Mouse (Mus musculus) intestine, embryonic 16.5 days (tissue): ENCODE results near the gene Pcca. TPM values are rescaled to one million over a fixed set of nuclear protein-coding genes. Genes with fewer than 3 reads are reported as not detected.

Experiments used
- ATAC-seq: fragments of 200-750 bp; cut with Nextera tagmentation; 2 replicates; pipeline ENCODE4 v1.8.0; 2017; ENCODE audit warnings: moderate TSS enrichment, moderate library complexity
- H3K27ac ChIP-seq: fragments of 300-500 bp; sonication (generic); 2 replicates; pipeline ENCODE4 v1.5.1; 2014; ENCODE audit warnings: mild to moderate bottlenecking, low read length
- H3K27me3 ChIP-seq: fragments of 300-500 bp; sonication (generic); replicated peaks from 2 replicates; pipeline ENCODE4 v1.6.1; 2014; ENCODE audit warnings: low read length, control low read depth, mixed read lengths; ENCODE audit not compliant: control insufficient read depth, insufficient read depth
- H3K36me3 ChIP-seq: fragments of 300-500 bp; sonication (generic); 2 replicates; pipeline ENCODE4 v1.6.1; 2014; ENCODE audit warnings: low read length, control low read depth; ENCODE audit not compliant: control insufficient read depth, insufficient read depth
- H3K4me1 ChIP-seq: fragments of 300-500 bp; sonication (generic); 2 replicates; pipeline ENCODE4 v1.6.1; 2014; ENCODE audit warnings: low read length, control low read depth, mixed read lengths; ENCODE audit not compliant: control insufficient read depth, insufficient read depth
- H3K4me2 ChIP-seq: fragments of 300-500 bp; sonication (generic); 2 replicates; pipeline ENCODE4 v1.6.1; 2014; ENCODE audit warnings: low read depth, low read length, control low read depth
- H3K4me3 ChIP-seq: fragments of 300-500 bp; sonication (generic); 2 replicates; pipeline ENCODE4 v1.5.1; 2014; ENCODE audit warnings: mild to moderate bottlenecking, low read length
- H3K9ac ChIP-seq: fragments of 300-500 bp; sonication (generic); 2 replicates; pipeline ENCODE4 v1.6.1; 2014; ENCODE audit warnings: low read depth, low read length
- H3K9me3 ChIP-seq: fragments of 300-500 bp; sonication (generic); 2 replicates; pipeline ENCODE4 v1.6.1; 2016; ENCODE audit warnings: low read length, control low read depth; ENCODE audit not compliant: control insufficient read depth
- WGBS: fragments of 180-500 bp; shearing (Covaris S2); extraction: QIAGEN DNeasy Blood & Tissue Kit; methylation state at CpG from one replicate; pipeline ENCODE4 v1.1.7; 2014; 5-methylcytosine and 5-hydroxymethylcytosine counted together
- polyA plus RNA-seq: library from polyadenylated mRNA; unstranded; fragments of >200 nt; fragmentation: Nextera tagmentation; extraction: Ambion mirVana; gene quantifications from 2 replicates; pipeline ENCODE4 v1.2.1, GENCODE M21; 2015

Pcca gene
- polyA plus RNA-seq, 1 experiment from 2014 or later, result 17.3 TPM

DNA sequence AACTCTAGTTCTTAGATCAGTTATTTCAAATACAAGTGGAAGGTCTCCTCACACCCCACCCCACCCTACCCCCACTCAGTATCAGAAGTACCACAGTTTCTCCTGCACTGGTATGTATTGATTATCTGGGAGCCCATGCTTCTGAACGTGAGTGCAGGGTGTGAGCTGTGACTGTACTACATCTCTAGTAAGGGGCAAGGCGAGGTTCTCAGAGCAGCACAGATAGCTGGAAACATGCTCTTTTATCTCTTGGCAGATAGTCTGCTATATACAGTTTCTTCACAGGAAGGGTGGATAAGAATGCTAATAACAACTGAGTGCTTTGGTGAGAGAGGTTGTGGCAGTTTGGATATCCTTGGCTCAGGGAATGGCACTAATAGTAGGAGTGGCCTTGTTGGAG, 117.6 kb downstream of the Pcca start:
- H3K9ac ChIP-seq, result no peak overlapping the region
- H3K27ac ChIP-seq, result no peak overlapping the region
- H3K4me2 ChIP-seq, result no peak overlapping the region
- no peaks in the 10 kb centered on the region for H3K36me3 ChIP-seq
- H3K27me3 ChIP-seq, result no peaks in the 10 kb centered on the region
- WGBS, result 82% methylated on average over 2 of the region's 2 CpGs
- no peaks in the 10 kb centered on the region for H3K4me1 ChIP-seq
- no peak overlapping the region for H3K4me3 ChIP-seq
- no peaks in the 10 kb centered on the region for H3K9me3 ChIP-seq
- ATAC-seq, result no peak

GRCm38 (mm10) chr14:122675661-122676060, 141.5 kb downstream of the Pcca start:
- no peak for ATAC-seq
- Histone ChIP-seq H3K4me2 (no peak overlapping the region), H3K27me3 (no peaks in the 10 kb centered on the region), H3K4me1 (no peaks in the 10 kb centered on the region), H3K36me3 (no peaks in the 10 kb centered on the region), H3K27ac (no peak overlapping the region), H3K9me3 (no peaks in the 10 kb centered on the region), H3K4me3 (no peak overlapping the region), H3K9ac (no peak overlapping the region)
- 79% methylated on average over 3 of the region's 3 CpGs for WGBS

GRCm38 (mm10) chr14:122683645-122684044, 149.5 kb downstream of the Pcca start:
- Histone ChIP-seq H3K4me1 (no peaks in the 10 kb centered on the region), H3K4me3 (no peak overlapping the region), H3K27me3 (no peaks in the 10 kb centered on the region), H3K9me3 (no peaks in the 10 kb centered on the region), H3K4me2 (no peak overlapping the region), H3K27ac (no peak overlapping the region), H3K9ac (no peak overlapping the region), H3K36me3 (no peaks in the 10 kb centered on the region)
- WGBS, result 75% methylated on average over 1 of the region's 1 CpGs
- ATAC-seq, result no peak

- H3K27ac ChIP-seq, result no peak overlapping the region
- no peak overlapping the region for H3K9ac ChIP-seq
- H3K27me3 ChIP-seq, result no peaks in the 10 kb centered on the region
- H3K4me2 ChIP-seq, result no peak overlapping the region
- no peaks in the 10 kb centered on the region for H3K9me3 ChIP-seq
- no peaks in the 10 kb centered on the region for H3K36me3 ChIP-seq
- ATAC-seq, result no peak
- no peaks in the 10 kb centered on the region for H3K4me1 ChIP-seq
- H3K4me3 ChIP-seq, result no peak overlapping the region
- 78% methylated on average over 4 of the region's 4 CpGs for whole genome bisulfite sequencing
Measured at GRCm38 (mm10) chr14:122684250-122684649, 150.1 kb downstream of the Pcca start.

GRCm38 (mm10) chr14:122684811-122685210, 150.7 kb downstream of the Pcca start:
- H3K9ac ChIP-seq, result no peak overlapping the region
- ATAC-seq, result no peak
- no peak overlapping the region for H3K27ac ChIP-seq
- no peaks in the 10 kb centered on the region for H3K36me3 ChIP-seq
- no peaks in the 10 kb centered on the region for H3K4me1 ChIP-seq
- H3K9me3 ChIP-seq, result no peaks in the 10 kb centered on the region
- no peaks in the 10 kb centered on the region for H3K27me3 ChIP-seq
- no peak overlapping the region for H3K4me3 ChIP-seq
- WGBS, result 44% methylated on average over 2 of the region's 2 CpGs
- H3K4me2 ChIP-seq, result no peak overlapping the region

- WGBS, result 80% methylated on average over 7 of the region's 7 CpGs
- H3K36me3 ChIP-seq, result no peaks in the 10 kb centered on the region
- no peak overlapping the region for H3K27ac ChIP-seq
- no peak overlapping the region for H3K9ac ChIP-seq
- H3K4me1 ChIP-seq, result no peaks in the 10 kb centered on the region
- H3K4me3 ChIP-seq, result no peak overlapping the region
- H3K4me2 ChIP-seq, result no peak overlapping the region
- no peaks in the 10 kb centered on the region for H3K9me3 ChIP-seq
- ATAC-seq, result no peak
- no peaks in the 10 kb centered on the region for H3K27me3 ChIP-seq
Measured at GRCm38 (mm10) chr14:122687398-122687797, 153.3 kb downstream of the Pcca start.

DNA sequence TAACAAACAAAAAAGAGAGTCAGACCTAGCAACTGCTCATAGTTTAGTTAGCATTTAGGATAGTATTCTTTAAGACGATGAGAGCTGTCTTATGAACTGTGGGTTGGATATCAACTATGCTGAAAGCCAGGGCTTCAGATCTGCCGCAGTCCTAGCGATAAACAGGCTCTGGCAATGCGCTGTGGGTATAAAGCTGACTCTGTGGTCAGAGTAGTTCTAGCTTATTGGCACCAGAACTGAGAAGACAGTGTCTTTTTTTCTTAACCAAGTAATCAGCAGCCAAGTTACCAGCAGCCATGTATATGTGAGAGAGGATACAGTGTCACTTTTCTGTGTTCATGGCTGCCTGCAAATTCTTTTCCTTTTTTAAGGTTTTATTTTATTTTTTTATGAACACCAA, 154.3 kb downstream of the Pcca start:
- H3K4me1 ChIP-seq, result no peaks in the 10 kb centered on the region
- H3K36me3 ChIP-seq, result no peaks in the 10 kb centered on the region
- H3K4me2 ChIP-seq, result no peak overlapping the region
- no peaks in the 10 kb centered on the region for H3K9me3 ChIP-seq
- no peak overlapping the region for H3K9ac ChIP-seq
- no peaks in the 10 kb centered on the region for H3K27me3 ChIP-seq
- no peak overlapping the region for H3K4me3 ChIP-seq
- 90% methylated on average over 4 of the region's 4 CpGs for WGBS
- no peak overlapping the region for H3K27ac ChIP-seq
- no peak for ATAC-seq

- Histone ChIP-seq H3K4me2 (no peak overlapping the region), H3K36me3 (no peaks in the 10 kb centered on the region), H3K27ac (no peak overlapping the region), H3K9me3 (no peaks in the 10 kb centered on the region), H3K4me1 (no peaks in the 10 kb centered on the region), H3K27me3 (no peaks in the 10 kb centered on the region), H3K9ac (no peak overlapping the region), H3K4me3 (no peak overlapping the region)
- no peak for ATAC-seq
- WGBS, result 56% methylated on average over 17 of the region's 17 CpGs
Measured at GRCm38 (mm10) chr14:122689136-122689815, 155.2 kb downstream of the Pcca start.

DNA sequence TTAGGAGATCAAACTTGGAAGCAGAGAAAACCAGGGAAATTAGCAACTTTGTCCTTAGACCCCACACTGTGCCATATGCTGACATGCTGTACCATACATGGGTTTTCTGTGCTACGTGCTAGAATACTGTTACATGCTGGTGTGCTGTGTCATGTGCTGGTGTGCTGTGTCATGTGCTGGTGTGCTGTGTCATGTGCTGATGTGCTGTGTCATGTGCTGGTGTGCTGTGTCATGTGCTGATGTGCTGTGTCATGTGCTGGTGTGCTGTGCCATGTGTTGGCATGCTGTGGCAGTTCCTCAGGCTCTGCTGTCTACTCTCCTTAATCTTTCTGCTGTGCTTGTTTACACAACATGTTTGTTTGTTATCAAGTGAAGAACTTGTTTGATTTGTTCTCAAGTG, 157.4 kb downstream of the Pcca start:
- Histone ChIP-seq H3K36me3 (no peaks in the 10 kb centered on the region), H3K4me2 (no peak overlapping the region), H3K27me3 (no peaks in the 10 kb centered on the region), H3K4me3 (no peak overlapping the region), H3K27ac (no peak overlapping the region), H3K9me3 (no peaks in the 10 kb centered on the region), H3K4me1 (no peaks in the 10 kb centered on the region), H3K9ac (no peak overlapping the region)
- WGBS, result 93% methylated on average over 1 of the region's 1 CpGs
- ATAC-seq, result no peak

DNA sequence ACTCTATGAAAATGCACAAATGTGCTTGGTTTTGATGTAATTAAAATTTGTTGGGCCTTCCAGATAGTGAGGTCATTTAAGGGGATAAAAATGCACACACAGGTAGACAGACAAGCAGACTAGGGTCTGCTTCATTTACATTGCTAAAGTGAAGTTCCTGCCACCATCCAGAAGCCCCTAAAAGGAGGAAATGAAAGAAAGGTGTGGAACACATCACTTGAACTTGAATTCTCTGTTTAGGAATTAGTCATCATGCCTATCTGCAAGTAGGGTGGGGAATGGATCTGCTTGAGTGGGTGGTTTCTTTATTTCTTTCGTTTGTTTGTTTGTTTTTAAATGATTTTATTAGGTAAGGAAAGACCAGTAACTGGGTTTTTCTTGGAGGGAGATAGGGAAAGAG, 166.2 kb downstream of the Pcca start:
- no peaks in the 10 kb centered on the region for H3K36me3 ChIP-seq
- no peak overlapping the region for H3K27ac ChIP-seq
- no peaks in the 10 kb centered on the region for H3K9me3 ChIP-seq
- no peak overlapping the region for H3K4me2 ChIP-seq
- no peak overlapping the region for H3K4me3 ChIP-seq
- no peaks in the 10 kb centered on the region for H3K4me1 ChIP-seq
- no peak for ATAC-seq
- 63% methylated on average over 1 of the region's 1 CpGs for WGBS
- H3K9ac ChIP-seq, result no peak overlapping the region
- H3K27me3 ChIP-seq, result no peaks in the 10 kb centered on the region
